Mouse (Mus musculus) thymus, postnatal 4 days (tissue): ENCODE measurements at regions not wholly inside any gene's neighbourhood (a gene's known extent, or its start where the extent isn't known, plus 50 kb on each side); places are given as distances from the start of the nearest gene placed in this dataset.

ENCODE experiments used
- DNase-seq: peaks from one replicate; pipeline ENCODE4 v3.0.0; 2021

GRCm38 (mm10) chr3:131922733-131923132, 162.4 kb upstream of the Dkk2 start:
- DNase-seq = no peak

- no peak for DNase-seq
These were observed 144.2 kb upstream of the Dkk2 start for GRCm38 (mm10) chr3:131940896-131941295.

- no peak for DNase-seq
These were observed 142.9 kb upstream of the Dkk2 start for GRCm38 (mm10) chr3:131941961-131942753.

- DNase-seq = no peak
These were observed 141.7 kb upstream of the Dkk2 start for GRCm38 (mm10) chr3:131943436-131943835.

GRCm38 (mm10) chr3:131955771-131956170, 129.3 kb upstream of the Dkk2 start:
- no peak for DNase-seq

GRCm38 (mm10) chr3:131960636-131961035, 124.5 kb upstream of the Dkk2 start:
- no peak for DNase-seq

GRCm38 (mm10) chr3:131961571-131961970, 123.5 kb upstream of the Dkk2 start:
- DNase-seq = no peak

GRCm38 (mm10) chr3:131962870-131963269, 122.2 kb upstream of the Dkk2 start:
- no peak for DNase-seq

GRCm38 (mm10) chr3:131964952-131965351, 120.1 kb upstream of the Dkk2 start:
- no peak for DNase-seq

- DNase-seq = no peak
These were observed 119.5 kb upstream of the Dkk2 start for GRCm38 (mm10) chr3:131965456-131966160.

GRCm38 (mm10) chr3:131967288-131967687, 117.8 kb upstream of the Dkk2 start:
- DNase-seq = no peak

GRCm38 (mm10) chr3:131970827-131971226, 114.3 kb upstream of the Dkk2 start:
- no peak for DNase-seq

- peak; percentile 10 for DNase-seq
These were observed 109.0 kb upstream of the Dkk2 start for GRCm38 (mm10) chr3:131975940-131976628.

GRCm38 (mm10) chr3:131983292-131983691, 101.8 kb upstream of the Dkk2 start:
- DNase-seq = no peak

- no peak for DNase-seq
These were observed 86.1 kb upstream of the Dkk2 start for GRCm38 (mm10) chr3:131998838-131999613.

- no peak for DNase-seq
These were observed 78.9 kb upstream of the Dkk2 start for GRCm38 (mm10) chr3:132006191-132006590.

GRCm38 (mm10) chr3:132006912-132007311, 78.2 kb upstream of the Dkk2 start:
- DNase-seq = no peak

GRCm38 (mm10) chr3:132007356-132007755, 77.7 kb upstream of the Dkk2 start:
- no peak for DNase-seq

- DNase-seq = no peak
These were observed 69.9 kb upstream of the Dkk2 start for GRCm38 (mm10) chr3:132015205-132015604.

GRCm38 (mm10) chr3:132017485-132018261, 67.4 kb upstream of the Dkk2 start:
- no peak for DNase-seq

- DNase-seq = no peak
These were observed 66.6 kb upstream of the Dkk2 start for GRCm38 (mm10) chr3:132018505-132018904.

- no peak for DNase-seq
These were observed 63.1 kb upstream of the Dkk2 start for GRCm38 (mm10) chr3:132022032-132022431.
